Mouse (Mus musculus) 3T3-L1 (cell line): ENCODE data around the gene Cdh24.
A peak's percentile ranks its signal among the peaks of the same experiment; 100 is the strongest.

Source experiments
- DNase-seq: peaks from one replicate; pipeline ENCODE4 v3.0.0-alpha.2; 2015; ENCODE audit warnings: low read depth, low spot score

Gene Cdh24

DNA sequence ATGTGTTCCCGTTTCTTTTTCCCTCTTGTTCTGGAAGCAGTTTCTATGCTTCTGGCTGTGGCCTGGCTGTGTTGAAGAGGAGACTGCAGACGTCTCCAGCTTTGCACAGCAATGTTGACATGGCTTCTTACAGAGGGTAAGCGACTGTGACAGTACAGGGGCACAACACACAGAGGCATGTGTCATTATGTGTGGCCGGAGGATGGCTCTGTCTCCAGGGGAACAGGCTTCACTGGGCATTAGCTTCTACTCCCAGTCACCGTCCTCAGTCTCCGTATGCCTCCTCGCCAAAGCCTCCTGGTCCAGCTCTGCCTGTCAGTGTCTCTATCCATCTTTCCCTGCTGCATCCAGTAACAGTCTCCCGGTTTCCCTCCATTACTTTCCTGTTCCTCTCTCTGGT lies 33.9 kb downstream of the Cdh24 start:
- no peak for DNase-seq

DNA sequence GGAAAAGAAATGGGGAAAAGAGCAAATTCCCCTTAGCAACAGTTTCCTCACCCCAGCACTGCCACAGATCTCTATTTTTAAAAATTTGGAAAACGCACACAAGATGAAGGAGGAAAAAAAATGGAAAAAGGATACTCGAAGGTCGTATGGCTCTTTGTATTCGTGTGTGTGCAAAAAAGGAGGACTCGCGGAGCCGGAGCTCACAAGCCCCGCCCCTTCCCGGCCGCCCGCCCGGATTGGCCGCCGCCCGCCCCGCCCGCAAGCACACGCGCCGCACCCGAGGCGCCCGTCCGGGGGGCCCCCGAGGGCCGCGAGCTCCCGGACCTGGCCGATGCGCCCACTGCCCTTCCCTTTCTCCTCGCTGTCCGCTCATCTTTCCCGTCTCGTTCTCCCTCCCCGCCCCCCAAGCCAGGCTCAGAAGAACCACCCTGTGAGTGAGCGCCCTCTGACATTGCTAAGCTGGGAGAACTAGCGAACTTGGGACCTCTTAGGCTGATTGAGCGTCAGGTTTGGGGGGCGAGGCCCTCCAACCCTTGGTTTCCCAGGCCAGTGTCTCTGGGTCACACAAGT lies 35.3 kb downstream of the Cdh24 start, which contains the start of gene 4931414P19Rik:
4931414P19Rik (minus strand) TSS at position 242 of the 570 bp plus-strand sequence.
- DNase-seq, result peak; percentile 60

DNA sequence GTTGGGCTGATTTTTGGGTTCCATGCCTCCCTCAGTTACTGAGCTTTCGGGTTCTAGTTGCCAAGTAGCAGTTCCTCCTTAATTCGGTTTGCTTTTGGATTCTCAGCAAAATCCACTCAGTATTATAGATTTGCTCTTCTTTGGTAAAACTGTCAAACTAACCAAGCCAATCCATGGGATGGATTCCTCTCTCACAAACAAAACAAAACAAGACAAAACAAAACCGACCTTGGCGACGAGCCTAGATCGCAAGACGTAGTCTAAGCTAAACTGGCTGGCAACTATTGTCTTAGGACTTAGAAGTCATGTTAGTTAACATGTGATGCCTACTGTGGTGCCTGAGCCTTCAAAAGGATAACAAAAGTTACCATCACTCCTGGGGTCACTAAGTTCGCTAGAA lies 37.5 kb downstream of the Cdh24 start:
- no peak for DNase-seq

GRCm38 (mm10) chr14:54603038-54603654 lies 38.0 kb downstream of the Cdh24 start:
- DNase-seq, result peak; percentile 94

DNA sequence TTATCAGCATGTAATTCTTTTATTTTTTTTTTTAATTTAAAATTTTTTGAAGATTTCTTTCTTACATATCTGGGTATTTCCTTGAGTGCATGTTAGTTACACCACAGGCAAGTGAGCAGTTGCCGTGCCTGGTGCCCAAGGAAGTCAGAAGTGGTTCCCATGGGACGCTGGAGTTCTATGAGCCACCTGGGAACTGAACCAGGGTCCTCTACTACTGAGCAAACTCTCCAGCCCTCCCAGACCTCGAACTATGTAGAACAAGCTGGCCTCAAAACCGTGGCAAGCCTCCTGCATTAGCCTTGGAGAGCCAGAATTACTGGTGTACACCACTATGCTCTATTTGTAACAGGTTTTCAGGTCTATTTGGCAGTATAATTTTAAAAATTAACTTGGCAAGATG lies 38.6 kb downstream of the Cdh24 start:
- peak; percentile 50 for DNase-seq

GRCm38 (mm10) chr14:54601601-54602000 lies 39.6 kb downstream of the Cdh24 start:
- DNase-seq, result no peak

DNA sequence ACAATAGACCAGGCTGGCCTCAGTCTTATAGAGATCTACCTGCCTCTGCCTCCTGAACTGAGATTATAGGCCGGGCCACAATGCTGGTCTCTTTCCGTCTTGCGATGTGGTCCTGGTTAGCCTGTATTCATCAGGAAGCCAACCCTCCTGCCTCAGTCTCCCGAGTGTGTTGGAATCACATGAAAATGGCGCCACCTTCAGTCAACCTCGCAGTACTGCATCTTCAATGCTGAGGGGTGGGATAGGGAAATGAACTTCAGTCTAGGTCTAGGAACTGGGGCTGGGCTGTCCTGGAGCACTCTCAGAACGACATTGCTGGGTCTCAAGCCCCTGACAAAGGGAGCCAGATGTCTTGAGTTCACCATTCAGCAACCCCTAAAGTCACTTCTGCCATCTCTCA lies 44.1 kb downstream of the Cdh24 start:
- DNase-seq, result no peak

- DNase-seq, result no peak
These were observed 46.3 kb downstream of the Cdh24 start for GRCm38 (mm10) chr14:54594631-54595414.

- DNase-seq, result no peak
These were observed 47.1 kb downstream of the Cdh24 start for GRCm38 (mm10) chr14:54594055-54594454.

- no peak for DNase-seq
These were observed 48.7 kb downstream of the Cdh24 start for GRCm38 (mm10) chr14:54592319-54592934.

DNA sequence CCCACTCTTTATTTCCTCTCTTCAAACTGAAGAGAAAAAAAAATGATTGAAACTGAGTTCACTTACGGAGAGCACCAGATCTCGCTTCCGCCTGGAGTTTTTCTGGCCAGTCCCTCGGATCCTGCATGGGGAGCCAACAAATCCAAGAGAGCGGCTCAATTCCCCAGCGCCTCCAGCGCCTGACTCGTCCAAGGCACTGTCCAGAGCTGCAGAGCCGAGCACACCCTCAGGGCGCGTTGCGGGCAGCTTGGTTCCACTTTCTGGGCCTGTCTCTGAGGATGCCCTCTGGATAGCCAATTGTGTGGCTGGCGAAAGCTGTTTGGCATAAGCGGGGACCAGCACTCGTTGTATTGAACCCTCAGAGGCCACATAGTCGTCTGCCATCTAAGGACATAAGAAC lies 50.1 kb downstream of the Cdh24 start:
- DNase-seq, result no peak

DNA sequence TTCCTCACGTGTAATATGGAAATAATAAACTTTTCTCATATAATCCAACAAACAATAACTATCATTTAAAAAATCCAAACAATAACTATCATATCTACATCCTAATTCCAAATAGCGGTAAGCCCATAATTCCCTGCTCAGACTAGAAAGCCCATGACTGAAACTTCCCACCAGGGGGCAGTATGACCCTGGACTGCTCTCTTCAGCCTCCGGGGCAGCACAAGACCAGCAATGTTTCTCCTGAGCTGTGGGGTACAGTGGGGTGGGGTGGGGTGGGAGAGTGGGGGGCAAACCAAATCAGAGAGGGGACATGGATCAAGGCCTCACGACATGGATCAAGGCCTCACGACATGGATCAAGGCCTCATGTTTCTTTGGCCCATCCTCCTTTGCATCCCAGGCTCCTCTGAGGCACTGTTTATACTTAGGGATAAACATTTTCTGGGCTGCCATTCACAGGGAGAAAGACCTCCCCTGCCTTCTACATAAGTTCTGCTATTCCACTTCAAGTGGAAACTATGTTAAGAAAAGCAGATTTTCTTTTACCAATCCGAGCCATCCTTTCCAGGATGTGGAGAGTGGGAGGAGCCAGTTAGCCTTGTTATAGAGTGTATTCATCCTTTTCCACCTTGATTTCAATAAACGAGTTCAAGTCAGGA lies 57.4 kb downstream of the Cdh24 start:
- peak; percentile 51 for DNase-seq

DNA sequence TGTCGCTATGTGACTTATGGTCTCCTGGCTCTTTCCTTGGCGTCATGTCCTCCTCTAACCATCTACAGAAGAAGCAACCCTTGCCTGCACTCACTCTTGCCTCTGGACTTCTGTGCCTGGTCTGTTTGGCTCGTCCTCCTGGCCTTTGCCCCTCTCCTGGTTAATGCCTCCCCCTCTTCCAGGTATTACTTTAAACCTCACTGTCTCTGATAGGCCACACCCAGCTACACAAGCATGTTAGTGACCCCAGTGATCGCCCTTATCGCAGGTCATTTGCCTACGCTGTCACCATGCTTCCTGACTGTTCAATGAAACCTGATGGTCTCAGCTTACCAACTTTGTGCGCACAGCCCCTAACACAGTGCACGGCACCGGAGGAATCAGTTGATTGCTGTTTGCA lies 58.6 kb downstream of the Cdh24 start:
- no peak for DNase-seq
